Mouse (Mus musculus) hindbrain, embryonic 13.5 days (tissue): ENCODE measurements around the gene Gsc. TPM values are rescaled to one million over a fixed set of nuclear protein-coding genes. Genes with fewer than 3 reads are reported as not detected.

Source experiments
- polyA plus RNA-seq: library from polyadenylated mRNA; unstranded; fragments of >200 nt; fragmentation: Nextera tagmentation; extraction: Ambion mirVana; gene quantifications from 2 replicates; pipeline ENCODE4 v1.2.1, GENCODE M21; 2015

The Gsc gene
- polyA plus RNA-seq, 1 experiment from 2014 or later = not detected

Other genes with a start within 250 kb of the Gsc start
- 0.97 and 1.4 TPM in 2 replicates for gene Serpina3g, start 237.1 kb downstream of the Gsc start, polyA plus RNA-seq
- gene Serpina3i, start 210.2 kb downstream of the Gsc start, polyA plus RNA-seq = not detected in 2 replicates
- not detected in 2 replicates for gene Serpina3j, start 158.8 kb downstream of the Gsc start, polyA plus RNA-seq
- gene Serpina3k, start 134.8 kb downstream of the Gsc start, polyA plus RNA-seq = not detected in 2 replicates
- gene Serpina3m, start 134.8 kb downstream of the Gsc start, polyA plus RNA-seq = not detected in 2 replicates
- gene Serpina3n, start 66.6 kb downstream of the Gsc start, polyA plus RNA-seq = 0.12 and 0.39 TPM in 2 replicates